Mouse (Mus musculus) testis, adult 2 months (tissue): ENCODE results near the gene Zfhx3. TPM values are rescaled to one million over a fixed set of nuclear protein-coding genes. Genes with fewer than 3 reads are reported as not detected.

Experiments used
- H3K27ac ChIP-seq: fragments of 200-500 bp; 2 replicates; pipeline ENCODE4 v1.5.1; 2012; ENCODE audit warnings: low read depth, low read length; ENCODE audit not compliant: control insufficient read depth, insufficient read depth
- H3K27me3 ChIP-seq: fragments of 200-500 bp; 2 replicates; pipeline ENCODE4 v1.6.1; 2012; ENCODE audit warnings: mild to moderate bottlenecking, low read length, moderate library complexity; ENCODE audit not compliant: control insufficient read depth, insufficient read depth
- H3K36me3 ChIP-seq: fragments of 200-500 bp; 2 replicates; pipeline ENCODE4 v1.6.1; 2012; ENCODE audit warnings: mild to moderate bottlenecking, low read length; ENCODE audit not compliant: control insufficient read depth, insufficient read depth
- H3K4me1 ChIP-seq: fragments of 200-500 bp; 2 replicates; pipeline ENCODE4 v1.6.1; 2012; ENCODE audit warnings: low read length; ENCODE audit not compliant: control insufficient read depth, insufficient read depth
- H3K4me3 ChIP-seq: fragments of 200-500 bp; 2 replicates; pipeline ENCODE4 v1.5.1; 2012; ENCODE audit warnings: low read depth, mild to moderate bottlenecking, low read length, moderate library complexity, mixed read lengths; ENCODE audit not compliant: control insufficient read depth
- CTCF ChIP-seq: fragments of 200-500 bp; IDR thresholded peaks from 2 replicates; pipeline ENCODE4 v1.5.1; 2012; ENCODE audit warnings: low read depth, mild to moderate bottlenecking, inconsistent platforms, low read length, moderate library complexity; ENCODE audit not compliant: control insufficient read depth, insufficient read depth, insufficient replicate concordance
- POLR2A ChIP-seq: fragments of 200-500 bp; IDR thresholded peaks from 2 replicates; pipeline ENCODE4 v1.6.1; 2012; ENCODE audit warnings: low read depth, mild to moderate bottlenecking, inconsistent platforms, low read length, moderate library complexity; ENCODE audit not compliant: control insufficient read depth
- polyA plus RNA-seq: library from polyadenylated mRNA; depleted of rRNA; stranded (reverse); fragments of >200 nt; gene quantifications from 2 replicates; pipeline ENCODE4 v1.2.3, GENCODE M21; 2012

The Zfhx3 gene
- polyA plus RNA-seq, 1 experiment = 11.9 TPM

DNA sequence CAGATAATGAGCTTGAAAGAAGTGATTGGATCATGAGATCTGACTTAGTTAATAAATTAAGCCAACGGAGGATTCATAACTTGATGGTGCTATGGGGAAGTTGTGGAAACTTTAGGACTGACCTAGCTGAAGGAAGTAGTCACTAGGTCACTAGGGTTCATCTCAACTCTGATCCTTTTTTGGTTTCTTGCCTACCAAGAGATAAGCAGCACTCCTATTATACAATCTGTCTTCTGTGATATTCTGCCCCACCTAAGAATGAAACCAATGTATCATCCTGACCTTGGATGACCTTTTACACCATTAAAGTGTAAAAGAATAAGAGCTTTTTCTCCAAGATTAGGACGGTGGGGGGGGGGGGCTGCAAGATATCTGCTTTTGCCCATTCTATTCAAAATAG is 1042.5 kb downstream of the Zfhx3 start:
- Histone ChIP-seq H3K4me1 (no peaks in the 10 kb centered on the region), H3K4me3 (no peak overlapping the region), H3K27me3 (no peaks in the 10 kb centered on the region), H3K36me3 (no peaks in the 10 kb centered on the region), H3K27ac (no peak overlapping the region)
- TF ChIP-seq CTCF = no peak
- no peak for TF ChIP-seq POLR2A

DNA sequence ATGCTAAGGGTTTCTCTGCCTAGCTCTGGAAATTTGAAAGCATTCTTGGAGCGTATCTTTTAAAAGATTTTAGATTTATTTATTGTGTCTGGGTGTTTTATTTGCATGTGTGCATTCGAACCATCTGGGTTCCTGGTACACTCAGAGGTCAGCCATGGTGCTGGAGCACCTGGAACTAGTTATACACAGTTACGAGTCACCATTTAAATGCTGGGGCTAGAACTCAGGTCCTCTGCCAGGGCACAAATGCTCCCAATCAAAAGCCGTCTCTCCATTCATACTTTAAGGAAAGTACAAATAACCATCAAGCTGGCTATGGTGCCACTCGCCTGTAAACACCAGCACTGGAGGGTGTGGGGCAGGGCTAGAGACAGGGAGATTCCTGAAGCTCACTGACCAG is 1047.4 kb downstream of the Zfhx3 start:
- no peak for TF ChIP-seq POLR2A
- TF ChIP-seq CTCF = no peak
- Histone ChIP-seq H3K4me3 (no peak overlapping the region), H3K4me1 (no peaks in the 10 kb centered on the region), H3K27ac (no peak overlapping the region), H3K36me3 (no peaks in the 10 kb centered on the region), H3K27me3 (no peaks in the 10 kb centered on the region)

DNA sequence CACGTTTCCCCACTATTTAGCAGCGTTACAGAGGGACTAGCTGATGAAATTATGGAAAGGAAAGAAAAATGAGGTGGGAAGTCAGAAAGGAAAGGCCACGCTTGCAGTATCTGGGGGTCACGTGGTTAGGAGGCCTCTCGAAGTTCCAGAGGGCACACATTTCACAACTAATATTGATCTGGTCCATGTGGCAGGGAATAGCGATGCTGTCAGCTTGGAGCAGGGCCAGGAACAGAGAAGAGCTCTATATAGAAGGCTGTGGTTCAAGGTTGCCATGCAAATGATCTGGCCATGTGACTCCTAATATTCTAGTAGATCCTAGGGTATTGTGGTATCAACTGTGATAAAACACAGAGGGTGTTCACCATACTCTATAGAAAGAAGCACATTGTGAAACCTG is 1048.1 kb downstream of the Zfhx3 start:
- Histone ChIP-seq H3K4me3 (no peak overlapping the region), H3K36me3 (no peaks in the 10 kb centered on the region), H3K4me1 (no peaks in the 10 kb centered on the region), H3K27me3 (no peaks in the 10 kb centered on the region), H3K27ac (no peak overlapping the region)
- TF ChIP-seq POLR2A (no peak), CTCF (no peak)

DNA sequence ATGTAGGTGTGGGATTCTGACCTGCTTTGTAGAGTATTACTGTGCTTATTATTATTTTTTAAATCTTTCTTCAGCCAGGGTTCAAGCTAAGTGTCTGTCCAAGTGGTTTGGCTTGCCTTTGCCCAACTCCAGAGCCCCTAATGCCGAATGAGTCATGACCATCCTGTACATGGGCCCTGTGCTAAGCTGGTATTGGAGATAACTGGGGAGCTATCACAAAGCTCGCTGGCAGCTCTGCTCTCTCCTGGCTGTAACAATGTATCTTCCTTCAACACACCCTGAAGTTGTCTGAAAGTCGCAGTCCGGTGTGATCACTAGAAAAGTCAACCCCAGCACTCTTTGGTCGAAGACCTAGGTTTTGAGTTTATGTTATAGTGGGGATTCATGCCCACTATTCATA is 1049.0 kb downstream of the Zfhx3 start:
- TF ChIP-seq POLR2A = no peak
- no peak for TF ChIP-seq CTCF
- no peak overlapping the region for H3K4me3 ChIP-seq
- H3K36me3 ChIP-seq = no peaks in the 10 kb centered on the region
- no peaks in the 10 kb centered on the region for H3K27me3 ChIP-seq
- H3K4me1 ChIP-seq = no peaks in the 10 kb centered on the region
- no peak overlapping the region for H3K27ac ChIP-seq

DNA sequence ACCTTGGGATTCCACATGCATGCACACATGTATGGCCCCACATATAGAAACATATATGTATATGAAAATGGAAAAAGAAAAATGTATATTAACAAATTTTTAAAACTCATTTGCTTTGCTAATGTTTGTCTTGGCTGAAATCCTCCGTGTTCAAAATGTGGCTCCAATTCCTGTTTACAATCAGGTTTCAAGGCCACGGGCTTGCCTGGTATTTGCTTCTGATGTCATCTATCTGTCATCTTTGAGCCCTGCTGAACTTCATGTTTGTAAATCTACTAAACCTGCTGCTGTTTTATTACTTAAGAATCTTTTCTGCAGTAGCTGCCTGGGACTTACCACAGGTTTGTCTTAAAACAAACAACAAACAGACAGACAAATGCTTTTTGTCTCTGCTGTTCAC is 1051.3 kb downstream of the Zfhx3 start:
- no peaks in the 10 kb centered on the region for H3K4me1 ChIP-seq
- H3K27ac ChIP-seq = no peak overlapping the region
- H3K4me3 ChIP-seq = no peak overlapping the region
- H3K36me3 ChIP-seq = no peaks in the 10 kb centered on the region
- H3K27me3 ChIP-seq = no peaks in the 10 kb centered on the region
- TF ChIP-seq POLR2A (no peak), CTCF (no peak)

DNA sequence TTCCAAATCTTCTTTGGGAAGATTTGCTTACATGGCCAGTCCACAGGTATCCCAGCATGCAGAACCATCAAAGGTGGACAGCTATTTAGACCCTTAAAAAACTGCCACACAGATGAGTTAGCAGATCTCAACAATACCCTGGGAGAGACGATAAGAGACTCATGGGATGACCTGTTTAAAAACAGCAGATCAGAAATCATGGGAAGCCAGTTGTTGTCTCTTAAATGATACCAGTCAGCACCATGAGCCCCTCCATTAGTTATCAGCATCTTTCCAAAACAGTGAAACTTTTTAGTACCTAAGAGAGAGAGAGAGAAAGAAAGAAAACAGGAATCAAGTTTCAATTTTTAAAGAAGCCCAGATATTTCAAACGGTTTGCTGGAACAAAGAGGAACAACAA is 1051.7 kb downstream of the Zfhx3 start:
- no peak overlapping the region for H3K27ac ChIP-seq
- no peaks in the 10 kb centered on the region for H3K27me3 ChIP-seq
- H3K4me3 ChIP-seq = no peak overlapping the region
- TF ChIP-seq POLR2A = no peak
- TF ChIP-seq CTCF = no peak
- H3K36me3 ChIP-seq = no peaks in the 10 kb centered on the region
- H3K4me1 ChIP-seq = no peaks in the 10 kb centered on the region

DNA sequence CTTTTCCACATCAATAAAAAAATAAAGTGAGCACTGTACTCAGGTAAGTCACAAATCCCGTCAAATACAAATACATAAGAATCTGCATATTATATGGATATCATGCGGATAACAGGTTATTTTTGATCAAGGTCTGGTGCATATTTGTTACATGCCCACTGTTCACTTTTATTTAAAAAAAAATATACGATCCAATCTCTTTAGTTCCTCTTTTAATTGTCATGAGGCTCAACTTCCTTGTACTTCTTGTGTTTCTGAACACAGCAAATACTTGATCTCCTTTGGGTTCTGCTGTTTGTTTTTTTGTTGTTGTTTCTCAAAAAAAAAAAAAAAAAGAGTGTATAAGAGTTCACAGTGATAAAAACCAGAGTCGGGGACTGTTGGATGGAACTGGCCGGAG is 1052.4 kb downstream of the Zfhx3 start:
- Histone ChIP-seq H3K4me1 (no peaks in the 10 kb centered on the region), H3K36me3 (no peaks in the 10 kb centered on the region), H3K27ac (no peak overlapping the region), H3K4me3 (no peak overlapping the region), H3K27me3 (no peaks in the 10 kb centered on the region)
- TF ChIP-seq CTCF (no peak), POLR2A (no peak)

DNA sequence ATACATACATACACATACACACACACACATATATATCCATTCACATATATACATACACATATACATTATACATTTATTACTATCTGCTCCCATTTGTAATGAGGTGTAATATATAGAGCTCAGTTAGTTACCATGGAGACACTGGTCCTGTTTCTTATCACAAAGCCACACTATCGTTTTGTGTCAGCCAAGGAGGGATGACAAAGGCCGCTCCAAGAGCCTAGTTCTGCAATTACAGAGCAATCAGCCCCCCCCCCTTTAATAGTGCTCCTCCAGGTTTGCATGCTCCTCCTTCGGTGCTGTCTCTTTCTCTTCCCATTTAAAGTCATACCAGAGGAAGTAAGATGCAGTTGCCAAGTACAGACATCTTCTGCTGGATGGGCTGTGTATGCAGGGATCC is 1054.9 kb downstream of the Zfhx3 start:
- Histone ChIP-seq H3K27me3 (no peaks in the 10 kb centered on the region), H3K4me1 (no peaks in the 10 kb centered on the region), H3K36me3 (no peaks in the 10 kb centered on the region), H3K4me3 (no peak overlapping the region), H3K27ac (no peak overlapping the region)
- TF ChIP-seq CTCF (no peak), POLR2A (no peak)
